ENCODE assay signal across 9 mouse cellular contexts in the genomic region with DNA sequence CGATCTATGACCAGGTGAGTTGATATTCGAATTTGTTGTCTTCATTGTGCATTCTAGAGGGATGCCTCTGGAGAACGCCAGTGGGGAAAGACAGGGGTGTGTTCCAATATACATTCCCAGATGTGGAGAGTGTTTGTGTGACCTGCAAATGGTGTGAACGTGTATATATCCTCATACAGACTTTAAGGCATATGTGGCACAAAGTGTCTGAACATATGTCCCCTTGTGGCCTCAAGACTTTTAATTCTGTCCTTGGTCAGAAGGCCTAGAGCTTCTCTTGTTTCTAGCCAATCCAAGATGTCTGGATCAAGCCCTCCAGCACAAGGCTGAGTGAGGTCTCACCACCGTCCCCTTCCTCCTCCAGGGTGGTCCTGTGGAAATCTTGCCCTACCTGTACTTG. TPM values are rescaled to one million over a fixed set of nuclear protein-coding genes. Genes with fewer than 3 reads are reported as not detected.
DNase-seq lines count a peak whose midpoint lies in the region; ATAC-seq lines count a peak whose summit lies in the region.
"Had no signal": no experiment of that assay in that cellular context is flagged by ENCODE, and none has a peak within 500 bp of the region (broad histone marks: within the 10 kb centered on the region; RNA-seq: fewer than 3 reads in every experiment).

No protein-coding gene starts in this region.

- H3K9ac ChIP-seq in heart, embryonic 12.5 days, result peak overlapping the region; percentile 77
- H3K9ac ChIP-seq in forebrain, embryonic 14.5 days (ENCODE audit: low read length), result peak overlapping the region; percentile 59
- no peak overlapping the region for H3K9ac ChIP-seq in liver, embryonic 16.5 days (ENCODE audit: low read depth, low read length)

- no peaks in the 10 kb centered on the region for H3K36me3 ChIP-seq in heart, embryonic 12.5 days
- H3K36me3 ChIP-seq in forebrain, embryonic 14.5 days (ENCODE audit: control insufficient read depth, insufficient read depth, low read length), result no peaks in the 10 kb centered on the region
- no peaks in the 10 kb centered on the region for H3K36me3 ChIP-seq in liver, embryonic 16.5 days (ENCODE audit: control insufficient read depth, insufficient read depth)

- no peak for DNase-seq in heart, postnatal 14 days
- DNase-seq in CD4-positive helper T cell, adult 2 months (ENCODE audit: low read depth, low spot score), result peak; percentile 36
- no peak for DNase-seq in forebrain, embryonic 14.5 days (ENCODE audit: low spot score)
- DNase-seq in retina, embryonic 14.5 days (ENCODE audit: low spot score), result no peak
- no peak for DNase-seq in right cerebral cortex, postnatal 14 days
- DNase-seq in left cerebral cortex, postnatal 10 days (ENCODE audit: extremely low spot score in 1 of 2, low spot score in 2 of 2), result no peak

- WGBS in heart, embryonic 12.5 days, result 25% methylated on average over 5 of the region's 5 CpGs
- WGBS in forebrain, embryonic 14.5 days, result 47% methylated on average over 5 of the region's 5 CpGs
- WGBS in liver, embryonic 16.5 days (ENCODE audit: insufficient replicate concordance), result 8% methylated on average over 5 of the region's 5 CpGs

- intact Hi-C loops in heart, postnatal 14 days (cut with DNase I), result no loop called here
- intact Hi-C loops in left cerebral cortex, postnatal 10 days (cut with DNase I), result no loop called here

- H3K4me3 ChIP-seq in heart, embryonic 12.5 days, result peak overlapping the region; percentile 60
- H3K4me3 ChIP-seq in forebrain, embryonic 14.5 days (ENCODE audit: low read depth, low read length), result peak overlapping the region; percentile 44
- H3K4me3 ChIP-seq in liver, embryonic 16.5 days (ENCODE audit: low read depth, low read length), result peak overlapping the region; percentile 61

- ATAC-seq in heart, embryonic 12.5 days (ENCODE audit: insufficient number of reproducible peaks, low FRiP score), result no peak
- no peak for ATAC-seq in forebrain, embryonic 14.5 days
- ATAC-seq in liver, embryonic 16.5 days (ENCODE audit: low read depth), result no peak

- peaks cover 16% of the 10 kb centered on the region for H3K27me3 ChIP-seq in heart, embryonic 12.5 days (replicated peaks)
- H3K27me3 ChIP-seq in forebrain, embryonic 14.5 days (replicated peaks; ENCODE audit: control insufficient read depth, insufficient read depth, low read length), result peaks cover 17% of the 10 kb centered on the region
- peaks cover 31% of the 10 kb centered on the region for H3K27me3 ChIP-seq in liver, embryonic 16.5 days (ENCODE audit: control insufficient read depth, insufficient read depth, low read depth, low read length)

- H3K27ac ChIP-seq in heart, embryonic 12.5 days (ENCODE audit: poor library complexity, severe bottlenecking), result peak overlapping the region; percentile 46
- no peak overlapping the region for H3K27ac ChIP-seq in forebrain, embryonic 14.5 days (ENCODE audit: low read depth, low read length)
- no peak overlapping the region for H3K27ac ChIP-seq in liver, embryonic 16.5 days (ENCODE audit: low read length)

- H3K9me3 ChIP-seq in heart, embryonic 12.5 days (replicated peaks), result no peaks in the 10 kb centered on the region
- H3K9me3 ChIP-seq in forebrain, embryonic 14.5 days (replicated peaks; ENCODE audit: control insufficient read depth, low read length), result no peaks in the 10 kb centered on the region
- H3K9me3 ChIP-seq in liver, embryonic 16.5 days (replicated peaks; ENCODE audit: control insufficient read depth, low read length), result no peaks in the 10 kb centered on the region

- H3K4me1 ChIP-seq in heart, embryonic 12.5 days (replicated peaks), result peaks cover 41% of the 10 kb centered on the region
- no peaks in the 10 kb centered on the region for H3K4me1 ChIP-seq in forebrain, embryonic 14.5 days (ENCODE audit: control insufficient read depth, insufficient read depth, low read length)
- H3K4me1 ChIP-seq in liver, embryonic 16.5 days (ENCODE audit: control insufficient read depth, low read depth, low read length), result peaks cover 12% of the 10 kb centered on the region

- peak overlapping the region; percentile 76 for H3K4me2 ChIP-seq in heart, embryonic 12.5 days
- H3K4me2 ChIP-seq in forebrain, embryonic 14.5 days (ENCODE audit: low read length), result peak overlapping the region; percentile 86
- peak overlapping the region; percentile 76 for H3K4me2 ChIP-seq in liver, embryonic 16.5 days (ENCODE audit: low read depth, low read length)

RNA-seq across cellular contexts. Expression of gene Dusp2, which starts 0.9 kb away (rescaled TPM):
- 23.8 and 26.3 TPM in 2 replicates for polyA plus RNA-seq in heart, embryonic 12.5 days (2016; fragmentation: Nextera tagmentation; extraction: Ambion mirVana)
- 1 to 10 TPM; 1.0 to 4.0 TPM for total RNA-seq in heart, postnatal 14 days (2021)
- polyA plus RNA-seq in forebrain, embryonic 14.5 days (2014; fragmentation: Nextera tagmentation; extraction: Ambion mirVana), result 5.6 and 7.4 TPM in 2 replicates
- polyA plus RNA-seq in liver, embryonic 16.5 days (2015; fragmentation: Nextera tagmentation; extraction: Ambion mirVana), result 1.8 and 2.2 TPM in 2 replicates
- 1 to 10 TPM; 4.5 to 6.1 TPM for total RNA-seq in left cerebral cortex, postnatal 10 days (2021)

RNA-seq across cellular contexts. Expression of gene Astl, which starts 1.6 kb away (rescaled TPM):
- polyA plus RNA-seq in heart, embryonic 12.5 days (2016; fragmentation: Nextera tagmentation; extraction: Ambion mirVana), result not detected in 2 replicates
- total RNA-seq in heart, postnatal 14 days (2021), result not detected
- not detected in 2 replicates for polyA plus RNA-seq in forebrain, embryonic 14.5 days (2014; fragmentation: Nextera tagmentation; extraction: Ambion mirVana)
- not detected in 2 replicates for polyA plus RNA-seq in liver, embryonic 16.5 days (2015; fragmentation: Nextera tagmentation; extraction: Ambion mirVana)
- not detected for total RNA-seq in left cerebral cortex, postnatal 10 days (2021)

RNA-seq across cellular contexts. Expression of gene Adra2b, which starts 26.1 kb away (rescaled TPM):
- 7.1 and 7.6 TPM in 2 replicates for polyA plus RNA-seq in heart, embryonic 12.5 days (2016; fragmentation: Nextera tagmentation; extraction: Ambion mirVana)
- total RNA-seq in heart, postnatal 14 days (2021), result 1 to 10 TPM; 1.4 to 1.9 TPM
- polyA plus RNA-seq in forebrain, embryonic 14.5 days (2014; fragmentation: Nextera tagmentation; extraction: Ambion mirVana), result 0.36 and 0.43 TPM in 2 replicates
- polyA plus RNA-seq in liver, embryonic 16.5 days (2015; fragmentation: Nextera tagmentation; extraction: Ambion mirVana), result 16.7 and 19.2 TPM in 2 replicates
- total RNA-seq in left cerebral cortex, postnatal 10 days (2021), result under 1 TPM; 0.45 to 0.81 TPM
- total RNA-seq: neutrophil, adult 5-6 weeks had no signal
